Mouse (Mus musculus) gastrocnemius, postnatal 4 days (tissue): ENCODE data around the gene Nutf2. TPM values are rescaled to one million over a fixed set of nuclear protein-coding genes. Genes with fewer than 3 reads are reported as not detected.
"Not testable (repeated sequence)": the region's sequence is repeated elsewhere in the genome, so short reads cannot be mapped to it uniquely, and the experiment has no call there.

Source experiments
- DNase-seq, 2 experiments: peaks; one replicate each; pipeline ENCODE4 v3.0.0; 2021 to 2022; ENCODE audit warnings: low spot score in 2 of 2, mixed read lengths in 2 of 2
- long read RNA-seq, 2 experiments: library from polyadenylated mRNA; stranded (forward); transcript quantifications; one replicate each; pipeline ENCODE4 v2.0.0; 2021
- total RNA-seq, 2 experiments: library from RNA; stranded (reverse); gene quantifications; 2 replicates each; pipeline ENCODE4 v1.2.3; 2021

Gene Nutf2
- total RNA-seq: 10 to 100 TPM; 78.1 to 89.5 TPM
- long read RNA-seq, experiment 1, transcript Nutf2-201 (5 exons, 948 nt): major isoform, 186 of 206 reads
- long read RNA-seq, experiment 1, partial matches to known transcripts: 9 of 206 reads
- long read RNA-seq, experiment 1, other reads (novel, unspliced or antisense): 7 of 206 reads
- long read RNA-seq, experiment 2, transcript Nutf2-201 (5 exons, 948 nt): major isoform, 140 of 153 reads
- long read RNA-seq, experiment 2, partial matches to known transcripts: 5 of 153 reads
- long read RNA-seq, experiment 2, other reads (novel, unspliced or antisense): 5 of 153 reads

GRCm38 (mm10) chr8:105860143-105860981 is at the start of gene Nutf2:
Gene Nutf2, plus strand, starts transcription at chr8:105860580.
- peak; percentile 79 to 93 for DNase-seq

GRCm38 (mm10) chr8:105811061-105811460 is 49.3 kb upstream of the Nutf2 start:
- DNase-seq: no peak

DNA sequence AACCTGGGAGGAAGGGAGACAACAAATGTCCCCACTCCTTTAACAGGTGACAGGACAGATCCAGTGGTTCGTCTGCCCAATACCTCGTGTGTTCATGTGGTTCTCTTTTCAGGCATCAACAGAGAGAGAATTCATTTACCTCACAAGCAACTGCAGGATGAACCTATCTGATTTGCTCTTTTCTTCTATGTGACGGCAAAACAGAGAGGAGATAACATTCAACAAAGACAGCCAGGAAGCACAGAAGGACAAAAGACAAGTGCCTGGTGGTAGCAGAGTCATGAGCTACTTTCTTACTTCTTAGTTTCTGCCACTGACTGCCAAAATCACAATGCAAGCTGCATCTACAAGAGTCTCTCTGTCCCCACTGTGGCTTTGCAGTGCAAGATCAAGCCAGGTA is 48.8 kb upstream of the Nutf2 start:
- DNase-seq: no peak

DNA sequence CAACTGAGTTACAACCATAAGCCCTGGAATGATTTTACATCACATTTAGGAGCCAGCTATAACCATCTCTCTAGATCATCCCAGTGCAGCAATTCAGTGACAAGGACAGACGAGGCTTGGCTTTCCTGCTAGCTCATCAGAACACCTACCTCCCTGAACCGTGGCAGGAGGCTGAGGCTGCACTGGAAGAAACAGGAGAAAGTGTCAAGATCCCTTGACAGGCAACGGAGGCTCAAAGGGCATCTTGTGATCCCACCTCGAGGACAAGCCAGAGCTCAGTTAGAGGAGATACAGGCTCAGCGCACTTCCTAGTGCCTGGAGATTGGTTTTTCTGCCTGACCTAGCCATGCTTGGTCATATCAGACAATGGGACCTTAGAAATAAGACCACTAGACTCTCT is 47.9 kb upstream of the Nutf2 start:
- DNase-seq: no peak

DNA sequence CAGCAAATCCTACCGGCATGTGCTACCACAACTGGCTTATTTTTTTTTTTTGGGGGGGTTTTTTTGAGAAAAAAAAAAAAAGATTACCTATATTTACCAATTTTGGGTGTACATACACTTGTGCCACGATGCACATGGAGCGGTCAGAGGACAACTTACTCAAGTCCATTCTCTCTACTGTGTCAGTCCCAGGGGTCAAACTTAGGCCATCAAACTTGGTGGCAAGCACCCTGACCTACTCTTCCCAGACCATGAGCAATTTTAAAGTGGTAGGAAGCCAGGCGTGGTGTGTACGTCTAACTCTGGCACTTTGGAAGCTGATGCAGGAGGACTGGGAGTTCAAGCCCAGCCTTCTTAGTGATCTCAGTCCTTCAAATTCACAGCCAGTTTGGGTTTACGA is 47.1 kb upstream of the Nutf2 start:
- no peak for DNase-seq

DNA sequence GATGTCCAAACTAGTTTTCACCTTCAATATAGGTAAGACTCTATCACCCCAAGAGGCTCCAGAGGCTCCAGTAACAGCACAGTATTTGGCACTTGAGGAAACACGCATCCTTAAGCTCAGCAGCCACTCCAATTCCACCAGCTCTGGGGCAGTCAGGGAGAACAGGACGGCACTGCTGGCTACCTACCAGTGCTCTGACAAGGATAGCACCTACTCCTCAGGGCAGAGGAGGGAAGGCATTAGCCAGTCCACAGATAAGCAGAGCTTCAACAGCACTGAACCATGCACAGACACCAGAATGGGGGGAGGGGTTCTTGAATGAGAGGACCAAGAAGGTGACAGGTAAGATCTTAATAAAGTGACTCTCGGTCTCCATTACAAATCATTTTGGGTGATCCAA is 40.7 kb upstream of the Nutf2 start:
- no peak for DNase-seq

DNA sequence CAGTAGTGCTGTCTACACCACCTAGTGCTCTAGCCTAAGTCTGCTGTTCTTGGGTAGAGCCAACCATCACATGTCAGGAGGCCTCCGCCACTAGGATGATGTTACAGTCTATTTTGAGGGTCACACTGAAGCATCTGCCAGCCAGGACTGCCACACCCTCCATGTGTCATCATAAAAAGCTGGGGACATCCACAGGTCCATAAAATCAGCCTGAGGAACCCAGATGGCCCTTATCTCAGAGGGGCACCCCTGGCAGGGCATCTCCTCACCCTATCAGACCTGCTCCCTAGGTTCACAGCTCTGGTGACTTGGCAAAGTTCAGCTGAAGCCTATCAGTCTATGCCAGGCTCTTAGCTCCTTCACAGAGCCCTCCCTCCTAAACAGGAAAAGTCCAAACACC is 39.5 kb upstream of the Nutf2 start:
- DNase-seq: peak in 1 of 2 experiments; percentile 13

GRCm38 (mm10) chr8:105825506-105825905 is 34.9 kb upstream of the Nutf2 start:
- no peak for DNase-seq

GRCm38 (mm10) chr8:105826379-105826778 is 34.0 kb upstream of the Nutf2 start:
- no peak for DNase-seq

DNA sequence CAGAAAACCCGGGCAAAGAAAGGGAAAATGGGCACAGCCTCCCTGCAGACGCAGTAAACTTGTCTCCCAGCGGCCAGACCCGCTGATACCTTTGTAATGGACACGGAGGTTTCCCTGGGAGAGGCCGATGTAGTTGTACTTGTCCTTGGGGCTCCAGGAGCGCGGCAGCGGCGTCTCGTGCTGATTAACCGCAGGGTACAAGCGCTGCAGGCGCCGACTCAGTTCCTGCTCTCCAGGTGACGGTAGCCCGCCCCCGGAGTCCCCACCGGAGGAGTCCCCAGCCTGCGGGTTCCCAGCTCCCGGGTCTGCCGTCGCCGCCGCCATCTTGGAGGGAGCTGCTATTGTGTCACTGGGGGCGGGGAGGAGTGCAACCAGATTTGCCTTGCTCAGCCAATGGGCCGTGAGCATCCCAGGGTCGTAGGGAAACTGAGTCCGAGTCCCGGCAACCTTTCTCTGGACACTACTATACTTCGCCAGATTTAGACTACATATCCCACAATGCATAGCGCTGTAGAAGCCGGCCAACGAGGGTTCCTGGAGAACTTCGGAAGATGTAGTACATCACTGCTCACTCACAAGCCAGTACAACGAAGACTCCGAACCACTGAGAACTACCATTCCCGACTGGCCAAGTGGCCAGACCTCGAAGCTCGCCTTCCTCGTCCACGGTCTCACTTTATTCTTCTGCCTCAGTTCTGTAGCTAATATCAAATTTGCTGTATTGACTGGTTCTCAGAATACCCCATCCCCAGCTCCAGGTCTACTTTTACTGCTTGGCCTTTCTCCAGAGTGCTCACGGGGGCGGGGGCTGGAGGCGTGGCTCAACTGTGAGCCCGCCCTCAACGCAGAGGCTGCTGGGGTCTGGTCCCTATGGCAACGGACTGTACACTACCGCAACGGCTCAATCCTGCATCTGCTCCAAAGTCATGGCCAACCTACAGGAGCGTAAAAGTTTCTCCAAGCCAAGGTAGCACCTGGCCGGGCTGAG is 33.2 kb upstream of the Nutf2 start, which contains the start of the genes Ranbp10 and Tsnaxip1:
Gene Ranbp10 (minus strand): TSS at position 490 of the 988 bp plus-strand sequence.
Gene Tsnaxip1 (plus strand): TSS at position 871 of the 988 bp plus-strand sequence.
- DNase-seq: peak; percentile 86 to 92

GRCm38 (mm10) chr8:105833740-105834139 is 26.6 kb upstream of the Nutf2 start:
- not testable (repeated sequence) for DNase-seq

DNA sequence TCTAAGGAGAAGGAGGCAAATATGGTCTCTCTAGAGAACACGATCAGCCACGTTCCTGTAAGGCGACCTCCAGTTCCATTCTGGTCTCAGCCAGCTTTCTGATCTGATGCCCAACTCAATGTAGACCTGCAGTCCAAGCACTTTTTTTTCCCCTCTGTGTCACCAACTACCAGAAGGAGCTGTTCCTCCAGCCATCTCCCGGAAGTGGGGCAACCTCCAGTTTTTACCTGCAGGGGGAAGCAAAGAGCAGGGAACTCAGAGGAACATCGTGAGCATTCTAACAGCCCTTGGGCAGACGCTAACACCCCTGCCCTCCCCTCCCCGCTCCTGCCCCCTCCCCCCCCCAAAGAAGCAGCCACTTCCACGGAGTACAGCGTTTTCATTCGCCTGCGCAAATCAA is 25.1 kb upstream of the Nutf2 start:
- peak; percentile 30 to 47 for DNase-seq

DNA sequence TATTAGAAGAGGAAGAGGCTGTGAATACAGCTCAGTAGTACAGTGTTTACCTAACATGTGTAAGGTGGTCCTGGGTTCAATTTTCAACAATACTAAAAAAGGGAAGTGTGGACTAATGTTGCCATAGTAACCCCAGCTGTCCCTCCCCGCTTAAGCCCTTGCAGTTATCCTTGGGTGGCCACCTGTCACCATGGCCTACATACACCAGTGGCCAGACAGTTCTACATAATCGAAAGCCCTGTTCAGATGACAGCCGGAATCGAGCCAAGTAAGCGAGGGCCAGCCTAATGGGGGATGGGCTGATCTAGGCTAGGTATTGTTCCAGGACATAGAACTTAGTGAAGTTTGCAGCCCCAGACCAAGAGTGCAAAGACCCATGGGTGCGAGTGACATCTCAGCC is 23.4 kb upstream of the Nutf2 start:
- no peak for DNase-seq

- no peak for DNase-seq
Observed at GRCm38 (mm10) chr8:105839209-105839608, 21.2 kb upstream of the Nutf2 start.

DNA sequence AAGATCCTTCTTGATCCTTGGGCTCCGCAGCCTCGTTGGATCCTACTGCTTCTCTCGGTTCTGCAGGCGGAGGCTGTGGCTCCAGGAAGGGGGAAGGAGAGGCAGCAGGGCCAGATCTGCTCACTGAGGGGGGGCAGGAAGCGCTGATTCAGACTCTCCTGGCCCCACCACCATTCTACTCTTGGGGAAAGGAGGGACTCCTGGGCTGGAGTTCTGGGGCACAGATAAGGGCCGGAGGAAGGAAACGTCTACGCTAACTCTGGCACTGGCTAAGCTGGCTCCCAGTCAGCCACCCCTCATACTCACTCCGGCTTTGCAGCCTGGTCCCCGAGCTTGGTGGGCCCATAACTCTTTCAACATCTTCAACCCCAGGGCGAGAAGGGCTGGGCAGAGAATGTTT is 13.7 kb upstream of the Nutf2 start:
- DNase-seq: no peak

DNA sequence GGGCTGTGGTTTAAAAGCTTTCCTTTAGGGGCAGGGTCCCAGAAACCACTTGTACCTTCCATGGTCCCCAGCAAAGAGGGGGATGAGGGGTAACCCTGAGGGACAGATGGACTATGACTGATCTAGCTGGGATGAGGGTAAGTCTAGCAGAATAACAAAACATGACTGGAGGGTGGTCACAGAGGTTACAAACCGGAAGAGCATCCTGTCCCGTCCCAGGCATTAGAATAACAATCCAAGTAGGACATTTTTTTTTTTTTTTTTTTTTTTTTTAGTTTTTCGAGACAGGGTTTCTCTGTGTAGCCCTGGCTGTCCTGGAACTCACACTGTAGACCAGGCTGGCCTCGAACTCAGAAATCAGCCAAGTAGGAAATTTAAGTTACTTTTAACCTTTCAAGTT is 10.4 kb upstream of the Nutf2 start:
- no peak for DNase-seq

GRCm38 (mm10) chr8:105850611-105851010 is 9.8 kb upstream of the Nutf2 start:
- no peak for DNase-seq

GRCm38 (mm10) chr8:105851651-105852143 is 8.7 kb upstream of the Nutf2 start:
- DNase-seq: peak; percentile 80 to 91

DNA sequence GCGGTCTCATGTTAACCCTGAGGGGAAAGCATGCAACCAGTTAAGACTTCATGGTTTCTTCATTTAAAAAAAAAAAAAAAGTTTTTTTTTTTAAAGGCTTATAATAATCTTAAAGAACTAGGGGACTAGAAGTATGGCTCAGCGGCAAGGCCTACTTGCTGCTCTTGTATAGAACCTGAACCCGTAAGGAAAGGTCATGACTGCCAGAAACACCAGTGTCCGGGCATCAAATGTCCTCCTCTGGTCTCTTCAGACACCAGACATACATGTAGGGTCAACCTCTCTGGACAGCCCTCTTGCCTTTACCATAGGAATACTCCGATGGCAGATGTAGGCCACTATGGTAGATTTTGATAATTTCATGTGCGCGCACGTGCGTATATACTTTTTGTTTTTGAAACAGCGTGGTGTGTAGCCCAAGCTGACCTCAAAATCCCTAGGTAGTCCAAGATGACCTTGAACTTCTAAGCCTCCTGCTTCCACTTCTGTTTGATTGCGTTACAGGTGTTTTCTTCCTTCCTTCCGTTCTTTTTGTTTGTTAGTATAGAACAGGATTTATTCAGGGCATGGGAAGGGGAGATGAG is 8.1 kb upstream of the Nutf2 start:
- no peak for DNase-seq

DNA sequence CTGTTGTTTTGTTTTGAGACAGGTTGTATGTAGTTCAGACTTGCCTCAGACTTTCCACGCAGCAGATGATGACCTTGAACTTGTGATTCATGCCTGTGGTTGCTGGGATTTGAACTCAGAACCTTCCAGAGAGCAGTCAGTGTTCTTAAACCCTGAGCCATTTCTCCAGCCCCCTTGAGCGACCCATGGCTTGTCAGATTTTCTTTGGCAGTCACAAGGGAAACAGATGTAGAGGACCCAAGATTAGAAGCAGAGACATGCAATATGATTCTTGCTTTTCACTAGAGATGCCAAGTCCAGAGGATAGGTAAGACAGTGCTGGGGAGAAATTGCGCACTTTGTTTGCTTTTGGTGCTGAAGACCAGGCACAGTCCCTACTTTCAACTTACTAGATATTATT is 7.2 kb upstream of the Nutf2 start, which contains the start of gene Cenpt:
Gene Cenpt (minus strand): TSS at position 101 of the 400 bp plus-strand sequence.
- DNase-seq: no peak
